Mouse (Mus musculus) kidney, embryonic 16.5 days (tissue): ENCODE measurements around the gene Bach2. TPM values are rescaled to one million over a fixed set of nuclear protein-coding genes. Genes with fewer than 3 reads are reported as not detected.

Experiments used
- ATAC-seq: fragments of 200-750 bp; cut with Nextera tagmentation; 2 replicates; pipeline ENCODE4 v1.8.0; 2017; ENCODE audit warnings: moderate TSS enrichment; ENCODE audit not compliant: low FRiP score, low TSS enrichment
- H3K27ac ChIP-seq: fragments of 300-500 bp; sonication (generic); 2 replicates; pipeline ENCODE4 v1.5.1; 2014; ENCODE audit warnings: low read length
- H3K27me3 ChIP-seq: fragments of 300-500 bp; sonication (generic); 2 replicates; pipeline ENCODE4 v1.6.1; 2014; ENCODE audit warnings: low read length, control low read depth, mixed read lengths; ENCODE audit not compliant: insufficient read depth
- H3K36me3 ChIP-seq: fragments of 300-500 bp; sonication (generic); 2 replicates; pipeline ENCODE4 v1.6.1; 2014; ENCODE audit warnings: low read length, control low read depth, mixed read lengths; ENCODE audit not compliant: insufficient read depth
- H3K4me1 ChIP-seq: fragments of 300-500 bp; sonication (generic); 2 replicates; pipeline ENCODE4 v1.6.1; 2014; ENCODE audit warnings: low read length, control low read depth, mixed read lengths; ENCODE audit not compliant: insufficient read depth
- H3K4me2 ChIP-seq: fragments of 300-500 bp; sonication (generic); replicated peaks from 2 replicates; pipeline ENCODE4 v1.6.1; 2014; ENCODE audit warnings: low read depth, low read length
- H3K4me3 ChIP-seq: fragments of 300-500 bp; sonication (generic); 2 replicates; pipeline ENCODE4 v1.5.1; 2014; ENCODE audit warnings: mild to moderate bottlenecking, low read length
- H3K9ac ChIP-seq: fragments of 300-500 bp; sonication (generic); replicated peaks from 2 replicates; pipeline ENCODE4 v1.6.1; 2014; ENCODE audit warnings: low read length
- H3K9me3 ChIP-seq: fragments of 300-500 bp; sonication (generic); 2 replicates; pipeline ENCODE4 v1.6.1; 2016; ENCODE audit warnings: low read length, control low read depth
- polyA plus RNA-seq: library from polyadenylated mRNA; unstranded; fragments of >200 nt; fragmentation: Nextera tagmentation; extraction: Ambion mirVana; gene quantifications from 2 replicates; pipeline ENCODE4 v1.2.1, GENCODE M21; 2015

The Bach2 gene
- polyA plus RNA-seq, 1 experiment from 2014 or later = 7.9 TPM

GRCm38 (mm10) chr4:32621637-32622036 is 383.0 kb downstream of the Bach2 start:
- H3K9ac ChIP-seq = no peak overlapping the region
- no peaks in the 10 kb centered on the region for H3K9me3 ChIP-seq
- peaks cover 6% of the 10 kb centered on the region for H3K36me3 ChIP-seq
- no peak for ATAC-seq
- H3K4me1 ChIP-seq = peaks cover 8% of the 10 kb centered on the region
- H3K4me2 ChIP-seq = no peak overlapping the region
- no peaks in the 10 kb centered on the region for H3K27me3 ChIP-seq
- no peak overlapping the region for H3K27ac ChIP-seq
- H3K4me3 ChIP-seq = no peak overlapping the region
